Mouse (Mus musculus) spleen, postnatal 10 days (tissue): ENCODE measurements around the gene Top2b.

ENCODE experiments used
- DNase-seq, 2 experiments: peaks; one replicate each; pipeline ENCODE4 v3.0.0; 2021 to 2022; ENCODE audit warnings: low spot score in 2 of 2

The Top2b gene

DNA sequence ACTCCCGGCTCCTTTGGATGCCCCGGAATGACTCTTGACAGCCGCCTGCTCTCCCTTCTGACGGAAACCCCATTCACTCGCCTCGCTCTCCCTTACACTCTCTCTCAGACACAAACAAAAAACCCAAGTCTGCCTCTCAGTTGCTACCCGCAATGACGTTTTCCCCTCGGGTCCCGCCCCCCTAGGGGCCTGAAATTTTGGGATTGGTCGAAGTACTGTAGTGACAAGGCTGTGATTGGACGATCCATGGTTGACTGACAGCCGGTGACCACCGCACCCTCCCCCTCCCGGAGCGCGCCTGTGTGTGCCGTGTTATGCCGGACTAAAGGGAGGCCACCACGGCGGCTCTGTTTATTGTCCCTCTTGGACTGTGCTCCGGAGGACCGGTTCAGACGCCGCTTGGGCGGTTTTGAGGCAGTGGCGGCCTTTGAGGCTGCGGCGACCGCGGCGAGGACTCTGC, at the start of gene Top2b:
Gene Top2b (plus strand): TSS at position 302 of the 460 bp plus-strand sequence.
- peak; percentile 94 to 97 for DNase-seq

DNA sequence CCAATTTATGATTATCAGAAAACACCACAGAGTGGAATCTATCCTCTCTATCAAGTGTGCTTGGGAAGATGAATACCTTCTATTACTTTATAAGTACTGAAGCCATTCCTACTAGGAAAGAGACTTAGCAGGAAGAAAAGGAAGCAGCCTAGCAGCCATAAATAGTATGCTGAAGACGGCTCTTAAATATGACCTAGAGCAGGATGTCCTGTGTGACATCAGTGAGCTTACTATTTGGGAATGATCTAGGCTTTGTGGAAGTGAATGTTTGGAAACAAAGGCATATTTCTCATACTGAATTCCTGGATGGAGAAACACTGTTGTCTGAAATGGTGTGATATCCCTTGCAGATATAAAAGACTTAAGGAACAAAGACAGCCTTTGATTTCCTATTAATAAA, 48.3 kb upstream of the Top2b start:
- DNase-seq: no peak

DNA sequence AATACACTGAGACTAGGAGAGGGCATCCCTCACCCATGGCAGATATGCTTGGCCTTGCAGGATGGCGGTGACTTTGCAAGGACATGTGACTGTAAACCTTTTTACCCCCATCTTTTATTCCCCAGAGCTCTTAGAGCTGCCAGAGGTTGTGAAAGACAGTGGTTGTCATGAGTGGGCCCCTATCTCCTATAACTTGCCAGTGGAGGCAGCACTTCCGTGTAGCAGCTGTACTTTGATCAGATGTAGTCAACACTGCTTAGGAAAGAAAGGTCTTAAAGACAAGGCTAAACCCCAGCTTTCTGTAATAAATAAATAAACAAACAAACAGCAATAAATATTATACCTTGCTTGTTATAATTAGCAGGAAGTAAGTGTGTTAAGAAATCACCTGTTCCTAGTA, 45.2 kb upstream of the Top2b start:
- no peak for DNase-seq

DNA sequence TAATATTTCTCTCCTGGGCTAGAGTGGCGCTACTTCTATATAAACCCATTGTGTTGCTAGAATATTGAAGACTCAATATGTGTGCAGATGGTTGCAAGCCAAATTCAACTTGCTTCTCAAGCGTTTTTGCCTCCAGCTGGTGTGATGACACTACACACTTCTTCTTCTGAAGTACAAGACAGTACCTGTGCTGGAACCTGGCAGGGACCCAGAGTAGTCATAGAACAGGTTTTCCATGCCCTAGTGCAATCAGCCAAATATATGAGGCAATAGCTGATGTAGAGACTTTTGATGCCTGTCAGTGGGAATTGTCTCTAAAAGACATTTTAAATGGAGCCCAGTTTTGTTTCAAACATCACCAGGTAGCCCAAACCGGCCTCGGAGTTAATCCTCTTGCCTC, 40.6 kb upstream of the Top2b start:
- DNase-seq: no peak

DNA sequence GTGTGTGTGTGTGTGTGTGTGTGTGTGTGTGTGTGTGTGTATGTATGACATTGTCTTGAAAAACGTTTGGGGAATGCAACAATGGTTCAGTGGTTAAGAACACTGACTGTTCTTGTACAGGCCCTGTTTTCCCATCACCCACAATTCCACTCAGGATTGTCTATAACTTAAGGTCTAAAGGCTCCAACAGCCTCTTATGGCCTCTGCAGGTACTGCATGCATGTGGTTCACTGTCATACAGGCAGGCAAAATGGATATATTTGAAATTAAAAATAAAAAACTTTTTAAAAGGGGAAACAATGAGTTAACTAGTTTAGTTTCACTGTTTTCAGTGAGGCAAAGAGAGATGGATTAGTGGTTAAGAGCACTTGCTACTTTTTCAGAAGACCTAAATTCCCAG, 39.8 kb upstream of the Top2b start:
- DNase-seq: no peak

DNA sequence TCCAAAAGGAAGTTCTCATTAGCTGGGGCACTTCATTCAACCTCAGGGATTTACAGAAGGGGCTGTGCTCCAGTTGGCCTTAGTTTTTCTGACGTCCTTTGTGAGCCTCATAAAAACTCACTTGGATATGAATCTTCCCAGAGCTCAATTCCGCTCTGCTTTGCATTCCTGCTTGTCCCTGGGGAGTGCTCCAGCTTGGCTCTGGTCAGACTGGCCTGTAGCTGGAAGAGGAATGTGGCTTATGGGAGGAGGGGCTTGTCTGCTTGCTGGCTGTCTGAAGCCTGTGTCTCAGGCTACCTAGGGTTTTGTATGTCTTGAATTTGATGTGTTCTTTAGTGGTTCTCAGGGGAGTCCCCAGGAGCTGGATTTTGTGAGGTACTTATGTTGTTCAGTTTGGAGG, 36.4 kb upstream of the Top2b start:
- no peak for DNase-seq

DNA sequence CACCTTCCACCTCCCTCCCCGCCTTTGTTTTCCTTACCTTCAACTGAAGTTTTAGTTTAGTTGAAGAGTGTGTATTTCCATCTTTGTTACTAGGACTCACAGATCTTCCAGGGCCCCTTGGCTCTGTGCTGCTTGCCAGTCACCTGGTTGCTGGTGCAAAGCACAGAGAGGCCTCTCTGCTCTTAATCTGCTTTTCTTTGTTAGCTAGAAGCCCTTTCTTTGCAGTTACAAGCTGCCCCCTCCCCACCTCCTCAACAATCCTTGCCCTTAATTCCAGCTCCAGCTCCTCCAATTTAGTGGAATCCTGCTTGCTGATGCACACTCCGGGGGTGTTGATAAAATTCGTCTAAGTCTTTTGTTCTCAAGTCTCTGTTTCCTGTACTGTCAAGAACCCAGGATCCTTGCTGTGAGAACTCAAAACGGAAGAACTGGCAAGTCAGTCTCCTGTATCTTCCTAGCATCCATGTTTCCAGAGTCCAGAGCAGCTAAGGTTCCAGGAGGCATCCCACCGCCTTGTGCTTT, 36.0 kb upstream of the Top2b start:
- DNase-seq: no peak

DNA sequence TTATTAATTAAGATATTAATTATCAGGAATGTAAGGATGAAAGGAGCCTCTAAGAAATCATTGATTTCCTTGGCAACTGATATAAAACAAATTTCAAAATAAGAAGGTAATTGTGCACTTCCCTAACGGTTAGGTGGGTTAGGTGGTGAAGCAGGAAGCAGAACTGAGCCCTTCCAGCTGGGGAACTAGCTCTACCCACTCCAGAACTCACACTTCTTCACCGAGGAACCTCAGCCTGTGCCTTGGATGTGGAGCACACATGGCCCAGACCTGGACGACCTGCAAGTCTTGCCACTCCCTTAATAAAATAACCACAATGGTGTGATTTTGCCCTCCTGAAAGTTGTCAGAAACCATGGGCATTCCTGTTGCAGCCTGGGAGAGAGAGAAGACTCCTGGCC, 35.2 kb upstream of the Top2b start:
- no peak for DNase-seq

DNA sequence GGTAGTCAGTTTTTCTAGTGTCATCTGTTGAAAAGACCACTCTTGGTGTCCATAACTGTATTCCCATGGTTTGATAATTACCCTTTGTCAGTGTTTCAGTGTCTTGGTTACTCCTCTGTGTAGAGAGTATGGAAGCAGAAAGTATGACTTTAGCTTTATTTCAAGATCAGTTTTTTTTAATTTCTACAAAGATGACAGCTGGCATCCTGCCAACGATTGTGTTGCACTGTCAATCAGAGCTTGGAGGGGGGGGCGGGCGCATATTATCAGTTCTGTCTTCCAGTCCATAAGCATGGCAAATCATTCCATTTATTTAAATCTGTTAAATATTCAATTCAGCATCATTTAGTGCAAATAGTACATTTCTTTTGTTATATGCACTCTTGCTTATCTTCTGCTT, 30.7 kb upstream of the Top2b start:
- no peak for DNase-seq

DNA sequence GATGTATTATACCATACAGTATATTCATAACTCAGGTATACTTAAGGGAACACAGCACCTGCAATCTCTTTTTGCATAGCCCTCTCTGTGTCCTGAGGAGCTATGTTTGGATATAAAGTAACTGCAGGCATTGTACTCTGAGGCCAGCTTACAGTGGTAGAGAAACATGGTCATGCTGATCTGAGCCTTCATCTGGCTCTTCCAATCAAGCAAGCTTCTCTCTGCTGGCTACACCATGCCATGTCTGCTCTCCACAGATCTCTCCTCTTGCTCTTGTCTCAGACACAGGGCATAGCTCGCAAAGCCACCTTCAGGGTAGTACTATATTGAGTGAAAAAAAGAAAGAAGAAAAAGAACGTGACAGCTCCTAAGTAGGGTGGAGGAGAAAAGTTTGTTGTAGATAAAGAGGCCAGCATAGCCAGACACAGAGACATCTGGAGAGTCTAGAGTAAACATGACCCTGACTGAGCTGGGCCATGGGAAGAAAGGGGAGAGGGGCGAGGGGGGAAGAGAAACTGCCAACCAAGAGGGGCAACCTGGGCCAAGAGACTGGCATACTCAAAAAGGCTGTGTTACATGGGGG, 29.1 kb upstream of the Top2b start:
- DNase-seq: no peak

DNA sequence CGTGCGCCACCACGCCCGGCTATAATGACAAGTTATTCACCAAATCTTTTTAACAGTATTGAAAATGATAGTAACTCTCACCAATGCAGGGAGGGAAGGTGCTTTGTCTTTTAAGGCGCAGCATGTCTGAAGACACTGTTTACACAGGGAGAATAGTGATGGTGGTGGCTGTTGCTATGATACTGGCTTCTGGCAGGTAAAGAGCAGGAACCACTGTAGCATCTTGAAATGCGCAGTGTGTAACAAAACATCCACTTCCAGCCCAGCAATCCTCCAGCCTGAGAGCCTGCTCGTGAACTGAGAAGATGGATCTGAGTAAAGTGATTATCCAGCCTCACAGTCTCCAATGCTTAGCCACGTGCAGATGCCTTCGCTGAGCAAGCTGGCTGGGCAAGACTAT, 17.5 kb upstream of the Top2b start:
- DNase-seq: no peak

DNA sequence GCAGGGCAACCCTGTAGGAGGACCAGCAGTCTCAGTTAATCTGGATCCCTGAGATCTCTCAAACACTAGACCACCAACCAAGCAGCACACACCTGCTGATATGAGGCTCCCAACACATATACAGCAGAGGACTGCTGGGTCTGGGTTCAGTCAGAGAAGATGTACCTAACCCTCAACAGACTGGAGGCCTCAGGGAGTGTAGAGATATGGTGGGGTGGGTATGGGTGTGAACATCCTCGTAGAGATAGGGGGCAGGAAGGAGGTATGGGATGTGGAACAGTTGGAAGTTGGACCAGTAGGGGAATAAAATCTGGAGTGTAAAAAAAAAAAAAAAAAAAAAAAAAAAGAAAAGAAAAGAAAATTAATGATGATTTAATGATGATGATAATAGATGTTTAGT, 5.3 kb upstream of the Top2b start:
- no peak for DNase-seq

DNA sequence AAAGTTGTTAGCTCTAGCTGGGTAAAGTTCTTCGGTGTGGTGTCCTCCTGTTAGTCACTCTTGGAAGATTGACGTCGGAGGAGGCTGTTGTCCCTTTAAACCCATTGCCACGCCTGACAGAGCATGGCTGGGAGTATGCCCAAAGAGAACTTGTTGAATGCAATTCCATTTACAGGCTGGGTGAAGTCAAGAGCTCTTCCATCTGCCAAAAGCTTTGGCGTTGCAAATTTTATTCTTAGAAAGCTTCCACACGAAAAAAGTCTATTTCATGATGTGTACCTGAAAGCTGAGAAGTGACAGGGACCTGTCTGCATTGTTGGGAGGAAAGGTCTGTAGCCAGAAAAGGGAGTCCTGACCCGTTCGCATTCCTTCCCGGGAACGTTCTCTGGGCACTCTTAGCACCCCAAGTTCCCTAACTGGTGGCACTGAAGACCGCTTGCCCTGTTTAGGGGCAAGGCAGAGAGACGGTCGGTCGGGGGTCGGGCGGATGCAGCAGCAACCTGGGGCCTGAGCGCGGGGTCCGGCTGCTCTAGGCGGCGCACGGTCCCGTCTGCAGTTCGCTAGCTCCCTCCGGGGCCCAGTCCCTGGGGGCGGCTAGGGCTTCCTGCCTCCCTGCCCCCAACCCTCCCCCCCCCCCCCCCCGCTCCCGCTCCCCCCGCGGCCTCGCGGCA, 683 bp upstream of the Top2b start:
- DNase-seq: peak; percentile 64 to 78

DNA sequence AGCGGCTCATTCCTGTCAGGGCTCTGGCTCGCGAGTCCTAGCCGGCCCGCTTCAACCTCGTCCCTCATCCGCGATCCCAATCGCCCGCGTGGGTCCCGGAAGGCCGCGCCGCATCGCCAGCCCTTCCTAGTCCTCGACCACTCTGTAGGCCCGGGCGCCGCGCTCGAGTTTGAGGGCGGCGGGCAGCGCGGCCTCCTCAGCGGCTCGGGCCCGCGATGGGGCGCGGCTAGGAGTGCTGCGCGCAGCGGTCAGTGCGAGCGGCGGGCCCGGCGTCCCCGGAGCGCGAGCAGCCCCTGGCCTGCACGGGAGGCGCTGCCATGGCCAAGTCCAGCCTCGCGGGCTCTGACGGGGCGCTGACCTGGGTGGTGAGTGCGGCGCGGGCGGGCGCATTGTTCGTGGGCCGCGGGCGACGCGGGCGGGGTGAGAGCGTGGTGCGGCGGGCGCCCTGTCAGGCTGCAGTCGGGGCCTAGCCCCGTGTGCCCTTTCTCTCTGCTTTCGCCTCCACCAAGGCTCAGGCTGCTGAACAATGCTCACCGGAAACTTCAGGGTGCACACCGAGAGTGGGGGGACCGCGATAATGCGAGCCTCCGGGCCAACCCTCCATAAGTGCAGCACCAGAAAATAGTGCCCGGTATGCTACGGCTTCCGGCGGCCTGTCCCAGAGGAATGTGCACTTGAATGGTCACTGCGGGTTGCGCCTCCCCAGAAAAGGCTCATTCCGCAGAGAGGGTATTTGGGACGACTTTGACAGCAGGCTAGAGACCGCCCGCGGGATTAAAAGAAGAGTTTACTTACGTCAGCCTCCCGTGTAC, 589 bp downstream of the Top2b start:
- peak; percentile 68 to 79 for DNase-seq

DNA sequence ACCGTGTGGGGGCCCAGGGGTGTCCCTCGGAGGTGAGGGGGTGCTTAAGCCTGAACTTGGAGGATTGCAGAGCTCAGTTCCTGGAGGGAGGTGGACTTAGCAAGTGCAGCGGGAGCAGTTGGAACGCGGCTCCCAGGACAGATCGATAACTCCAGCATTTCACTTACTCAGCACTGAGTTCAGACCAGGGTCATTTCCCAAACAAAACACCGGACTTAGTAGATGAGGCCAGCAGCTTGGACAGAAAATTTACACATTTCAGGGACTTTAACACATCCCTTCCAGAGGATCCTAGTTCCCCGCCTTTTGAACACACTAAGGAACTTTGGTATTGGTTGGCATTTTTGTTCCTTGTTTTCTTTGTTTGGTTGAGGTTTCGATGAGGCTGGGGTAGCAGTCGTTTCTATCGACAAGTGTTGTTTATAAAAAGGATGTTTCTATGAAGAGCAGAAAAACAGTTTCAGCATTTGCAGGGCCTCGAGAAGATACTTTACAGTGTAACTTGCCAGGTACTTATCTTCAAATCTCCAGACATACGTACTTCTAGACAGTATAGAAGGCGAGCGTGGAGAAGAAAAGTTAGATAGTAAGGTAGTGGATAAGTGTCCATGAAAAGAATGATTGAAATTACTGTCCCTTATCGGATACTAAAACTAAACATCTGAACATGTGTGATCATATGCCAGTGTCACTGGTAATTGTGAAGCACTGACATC, 1.4 kb downstream of the Top2b start:
- DNase-seq: no peak

DNA sequence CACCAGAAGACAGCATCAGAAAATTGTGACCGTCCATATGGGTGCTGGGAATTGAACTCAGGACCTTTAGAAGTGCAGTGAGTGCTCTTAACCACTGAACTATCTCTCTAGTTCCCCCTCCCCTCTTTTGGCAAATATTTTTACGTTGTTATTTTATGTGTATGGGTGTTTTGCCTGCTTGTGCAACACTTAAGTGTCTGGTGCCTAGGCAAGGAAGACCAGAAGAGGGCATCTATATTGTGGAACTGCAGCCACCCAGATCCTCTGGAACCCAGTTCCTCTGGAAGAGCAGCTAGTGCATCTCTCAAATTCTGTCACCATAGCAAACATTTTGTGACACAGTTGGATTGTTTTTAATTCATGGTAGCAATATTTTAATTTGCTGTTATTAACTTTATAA, 2.0 kb downstream of the Top2b start:
- DNase-seq: no peak

DNA sequence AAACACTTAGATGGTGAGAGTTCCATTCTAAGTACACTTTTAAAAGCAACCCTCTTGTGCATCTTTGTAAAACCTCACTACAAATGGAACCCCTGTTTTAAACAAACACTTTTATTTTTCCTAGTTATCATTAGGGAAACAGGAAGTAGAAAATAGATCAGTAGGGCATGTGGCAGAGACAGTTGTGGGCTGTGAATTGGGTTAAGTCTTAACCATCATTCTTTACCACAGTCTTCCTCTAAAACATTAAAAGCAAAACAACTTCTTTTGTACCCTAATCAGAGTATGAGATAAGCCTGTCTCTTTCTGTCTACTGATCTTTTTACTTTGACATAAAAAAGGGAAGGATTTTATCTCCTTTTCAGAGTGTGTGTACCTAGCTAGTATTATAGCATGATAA, 7.8 kb downstream of the Top2b start:
- no peak for DNase-seq

DNA sequence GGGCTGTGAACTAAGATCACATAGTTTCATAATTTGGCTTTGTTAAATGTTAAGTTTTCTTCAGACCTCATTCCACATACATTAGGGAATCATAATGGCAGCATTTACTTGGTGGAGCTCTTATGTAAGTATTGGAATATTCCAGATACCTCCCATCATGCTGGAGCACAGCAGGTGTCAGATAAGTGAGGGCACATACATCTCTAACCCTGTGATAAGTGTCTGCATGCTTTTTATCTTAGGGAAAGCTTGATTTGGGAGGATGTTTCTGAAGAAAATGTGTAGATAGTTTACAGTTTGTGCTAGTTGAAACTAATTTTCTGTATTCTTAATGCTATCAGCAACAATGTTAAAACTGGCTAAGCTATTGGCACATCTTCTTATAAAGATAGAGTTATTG, 8.2 kb downstream of the Top2b start:
- DNase-seq: no peak

DNA sequence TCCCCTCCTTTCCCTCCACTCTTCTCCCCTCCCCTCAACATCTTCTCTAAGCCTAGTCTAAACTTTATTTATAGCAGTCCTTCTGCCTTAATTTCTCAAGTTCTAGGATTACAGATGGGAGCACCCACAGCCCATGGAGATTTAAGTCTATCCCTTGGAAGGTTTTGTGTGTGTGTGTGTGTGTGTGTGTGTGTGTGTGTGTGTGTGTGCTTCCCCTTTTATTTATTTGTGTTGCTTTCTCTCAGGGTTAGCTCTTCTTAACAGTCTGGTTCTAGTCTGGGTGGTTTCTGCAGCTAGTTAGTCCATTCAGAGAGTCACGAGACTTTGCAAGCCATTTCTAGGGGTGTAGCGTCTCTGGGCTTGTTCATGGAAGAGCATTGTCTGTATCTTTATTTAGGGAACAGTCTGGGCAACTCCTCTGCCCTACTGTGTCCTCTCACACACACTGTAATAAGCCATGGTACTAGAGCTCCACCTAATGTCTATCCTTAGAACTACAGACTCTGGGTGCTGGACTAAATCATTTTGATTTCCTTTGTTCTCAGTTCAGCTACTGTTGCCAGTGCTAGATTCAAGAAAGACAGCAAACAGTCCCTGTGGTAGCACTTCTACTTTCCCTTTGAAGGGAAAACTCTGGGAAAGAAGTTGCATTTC, 15.1 kb downstream of the Top2b start:
- DNase-seq: peak in 1 of 2 experiments; percentile 22

DNA sequence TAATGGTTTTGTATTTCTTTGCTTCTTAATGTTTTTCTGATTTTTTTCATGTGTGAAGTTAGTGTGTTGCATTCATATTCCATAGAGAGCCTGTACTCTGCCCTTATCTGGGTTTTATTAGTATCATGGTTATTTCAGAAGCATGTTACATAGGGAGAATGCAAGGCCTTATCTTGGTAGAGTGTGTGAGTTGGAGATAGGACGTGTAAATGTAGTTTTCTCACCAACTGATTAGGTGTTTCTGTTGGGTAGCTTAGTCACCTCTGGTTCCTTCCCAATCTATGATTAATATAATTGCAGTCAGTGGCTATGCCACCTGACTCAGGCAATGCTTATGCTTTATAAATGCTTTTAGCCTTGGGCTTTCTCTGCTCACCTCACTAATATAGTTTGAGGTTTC, 19.8 kb downstream of the Top2b start:
- no peak for DNase-seq

DNA sequence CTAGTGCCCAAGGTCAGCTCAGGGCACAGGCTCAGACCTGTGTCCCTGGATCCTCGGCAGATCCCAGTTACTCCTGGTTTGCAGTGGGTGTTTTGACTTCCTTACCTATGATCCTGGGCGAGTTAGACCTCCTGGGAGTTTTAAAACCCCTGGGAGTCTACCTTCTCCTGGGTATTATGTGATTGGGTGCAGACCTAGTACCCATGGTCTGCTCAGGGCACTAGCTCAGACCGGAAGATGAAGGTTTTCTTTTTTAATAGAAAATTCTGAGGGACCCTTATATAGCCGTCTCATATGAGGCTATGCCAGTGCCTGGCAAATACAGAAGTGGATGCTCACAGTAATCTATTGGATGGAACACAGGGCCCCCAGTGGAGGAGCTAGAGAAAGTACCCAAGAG, 40.2 kb downstream of the Top2b start:
- no peak for DNase-seq

DNA sequence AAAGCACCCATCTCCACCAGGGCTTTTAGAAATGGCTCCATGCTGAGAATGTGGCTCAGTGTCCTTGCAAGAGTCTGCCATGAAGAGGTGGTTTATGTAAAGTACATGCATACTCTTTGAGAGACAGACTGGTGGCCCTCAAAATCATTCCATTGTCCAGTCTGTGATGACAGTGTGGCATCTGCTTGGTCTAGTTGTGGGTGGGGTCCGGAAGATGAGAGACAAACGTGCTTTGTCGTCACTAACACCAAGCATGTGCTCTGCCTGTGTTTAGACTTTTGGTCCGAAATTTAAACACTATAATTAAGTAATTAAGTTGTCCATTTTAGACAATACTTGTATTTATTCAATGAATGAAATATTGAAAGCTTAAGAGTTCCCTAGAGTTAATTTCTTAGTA, 49.2 kb downstream of the Top2b start:
- DNase-seq: no peak
